Mouse (Mus musculus) CD8-positive naive resting alpha-beta T cell, adult 2 months (primary cell): ENCODE results near the gene Rtn4rl1.

ENCODE experiments used
- DNase-seq, 2 experiments: peaks; one replicate each; pipeline ENCODE4 v3.0.0; 2022; ENCODE audit warnings: low read depth in 2 of 2, low spot score in 2 of 2

The Rtn4rl1 gene

DNA sequence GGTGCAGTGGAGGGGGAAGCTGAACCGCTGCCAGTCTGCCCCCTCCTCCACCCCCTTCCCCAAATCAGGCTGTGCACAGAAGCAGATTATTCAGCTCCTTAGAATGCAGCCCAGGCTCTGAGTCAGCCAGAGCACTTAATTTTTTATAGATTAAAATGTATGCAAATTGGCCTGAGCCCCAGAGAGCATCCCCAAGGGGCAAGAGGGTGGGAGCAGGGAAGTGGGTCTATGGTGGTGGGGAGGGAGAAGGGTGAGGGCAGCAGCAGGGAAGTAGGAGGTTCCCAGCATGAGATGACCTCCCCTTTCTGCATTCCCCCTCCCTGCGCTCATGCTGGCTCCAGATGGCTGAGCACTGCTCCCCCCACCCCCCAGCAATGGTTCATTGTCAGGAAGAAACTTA lies 8.6 kb upstream of the Rtn4rl1 start:
- no peak for DNase-seq

DNA sequence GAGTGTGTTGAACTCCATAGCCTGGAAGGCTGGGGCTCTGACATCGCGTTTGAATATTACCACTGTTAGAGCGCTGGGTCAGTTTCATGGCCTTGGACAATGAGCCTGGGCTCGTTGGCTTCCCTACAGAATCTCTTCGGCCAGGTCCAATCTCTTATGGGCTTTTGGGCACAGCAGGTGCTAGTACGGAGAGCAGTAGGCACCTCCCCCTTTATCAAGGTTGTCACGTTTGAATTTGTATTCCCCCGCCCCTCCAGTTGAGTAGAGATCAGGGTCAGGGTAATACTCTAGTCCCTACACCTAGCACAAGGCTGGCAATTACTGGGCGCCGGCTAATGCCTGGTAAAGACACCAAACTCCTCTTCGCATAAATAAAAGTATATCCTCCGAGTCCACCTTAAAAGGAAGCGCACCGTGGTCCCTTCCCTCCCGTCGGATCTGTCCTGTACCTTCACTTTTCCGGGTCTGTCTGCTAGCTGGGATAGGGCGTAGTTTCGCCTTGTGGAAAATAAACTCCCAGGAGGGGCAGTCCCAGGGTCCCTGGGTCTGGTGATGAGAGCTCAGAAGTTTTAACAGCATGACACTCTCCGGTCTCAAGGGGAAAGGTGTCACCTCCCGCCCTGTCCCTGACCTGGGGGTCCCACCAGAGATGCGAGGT lies 3.7 kb upstream of the Rtn4rl1 start:
- no peak for DNase-seq

DNA sequence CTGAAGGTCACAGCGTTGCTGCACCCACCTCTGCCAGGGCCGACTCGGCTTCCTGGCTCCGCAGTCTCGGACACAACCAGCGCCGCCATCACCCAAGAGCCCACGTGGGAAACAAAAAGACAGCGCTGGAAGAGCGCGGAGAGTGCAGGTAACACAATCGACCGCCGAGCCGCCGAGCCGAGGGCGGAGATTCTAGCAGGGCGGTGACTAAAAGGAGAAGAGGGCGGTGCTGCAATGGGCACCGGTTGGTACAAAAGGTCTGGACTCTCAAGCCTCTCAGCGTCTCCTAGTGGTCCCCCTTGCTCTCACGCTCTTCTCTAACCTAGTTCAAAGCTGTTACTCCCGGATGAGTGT lies 3.2 kb upstream of the Rtn4rl1 start:
- DNase-seq = peak; percentile 65 to 71

GRCm38 (mm10) chr11:75190905-75191441 lies 2.6 kb upstream of the Rtn4rl1 start, which contains the start of gene Dph1:
Dph1 (minus strand) TSS chr11:75191241.
- DNase-seq = no peak

DNA sequence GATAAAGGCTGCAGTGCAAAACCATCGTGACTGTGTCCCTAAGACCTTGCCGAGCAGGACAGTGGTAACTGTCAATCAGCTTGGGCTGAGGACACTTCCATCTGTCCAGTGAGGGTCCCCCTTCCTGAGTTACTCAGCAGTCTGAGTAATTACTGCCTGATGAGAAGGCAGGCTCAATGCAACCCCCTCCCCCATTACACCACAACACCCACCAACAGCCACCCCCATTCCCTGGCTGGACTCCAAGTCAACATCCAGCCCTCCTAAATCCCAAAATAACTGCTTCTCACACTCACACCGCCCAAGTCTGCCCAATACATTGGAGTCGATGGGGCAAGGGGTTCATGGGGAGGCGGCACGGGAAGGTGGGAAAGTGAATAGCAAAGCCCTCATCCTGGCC lies 1.7 kb upstream of the Rtn4rl1 start:
- no peak for DNase-seq

DNA sequence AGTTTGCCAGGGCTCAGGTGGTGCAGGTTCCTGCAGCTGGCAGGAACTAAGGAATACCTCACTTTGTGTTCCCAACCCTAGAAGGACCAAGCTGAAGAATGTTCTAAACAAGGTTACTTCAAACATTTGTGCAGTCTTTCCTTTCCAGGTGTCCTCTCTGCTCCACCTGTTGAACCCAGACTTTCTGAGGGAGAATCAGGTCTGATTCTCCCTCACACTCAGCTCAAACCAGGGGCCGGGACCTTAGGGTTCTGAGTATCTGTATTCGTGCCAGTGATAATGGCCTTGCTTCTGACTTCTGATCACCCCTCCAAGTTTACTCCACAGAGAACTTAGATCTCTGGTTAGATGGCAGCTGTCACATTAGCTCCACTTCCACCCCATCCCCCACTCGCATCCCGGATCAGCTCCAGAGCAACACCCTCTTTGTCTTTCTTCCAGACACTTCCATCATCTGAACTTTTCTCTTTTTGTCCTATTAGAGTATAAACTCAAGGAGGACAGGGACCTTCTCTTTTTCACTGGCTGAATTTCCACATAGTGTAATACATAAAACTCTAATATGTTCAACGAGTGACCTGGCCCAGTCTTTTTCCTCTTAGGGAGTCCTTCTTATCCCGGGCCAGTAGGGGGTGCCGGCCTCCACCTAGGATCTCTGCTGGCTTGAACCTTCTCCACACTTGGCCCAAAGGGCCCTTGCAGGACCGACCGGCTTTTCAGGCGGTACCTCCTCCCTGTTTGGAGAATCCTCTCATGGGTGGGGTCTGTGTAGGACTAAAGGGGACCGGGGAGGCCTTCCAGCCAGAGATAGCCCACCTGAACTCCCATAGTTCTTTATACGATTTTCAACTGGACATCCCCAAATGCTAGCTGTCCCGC lies 1.0 kb upstream of the Rtn4rl1 start:
- DNase-seq = peak; percentile 54 to 73

- no peak for DNase-seq
Measured at GRCm38 (mm10) chr11:75194121-75194849, 702 bp downstream of the Rtn4rl1 start.

- no peak for DNase-seq
Measured at GRCm38 (mm10) chr11:75194850-75195461, 1.4 kb downstream of the Rtn4rl1 start.

- DNase-seq = no peak
Measured at GRCm38 (mm10) chr11:75196131-75196530, 2.5 kb downstream of the Rtn4rl1 start.

DNA sequence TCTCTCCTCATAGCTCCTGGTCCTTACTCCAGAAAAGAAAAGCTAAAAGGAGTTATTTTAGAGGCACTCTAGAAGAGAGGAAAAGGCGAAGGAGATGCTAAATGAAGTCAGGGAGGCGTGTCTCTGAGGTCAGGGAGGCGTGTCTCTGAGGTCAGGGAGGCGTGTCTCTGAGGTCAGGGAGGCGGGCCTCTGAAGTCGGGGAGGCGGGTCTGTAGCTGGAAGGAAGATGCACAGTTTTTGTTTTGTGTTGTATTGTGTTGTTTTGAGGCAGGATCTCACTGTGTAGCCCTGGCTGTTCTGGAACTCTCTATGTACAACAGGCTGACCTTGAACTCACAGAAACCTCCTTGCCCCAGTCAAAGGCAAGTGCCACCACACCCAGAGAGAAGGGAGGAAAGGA lies 4.4 kb downstream of the Rtn4rl1 start:
- DNase-seq = no peak

DNA sequence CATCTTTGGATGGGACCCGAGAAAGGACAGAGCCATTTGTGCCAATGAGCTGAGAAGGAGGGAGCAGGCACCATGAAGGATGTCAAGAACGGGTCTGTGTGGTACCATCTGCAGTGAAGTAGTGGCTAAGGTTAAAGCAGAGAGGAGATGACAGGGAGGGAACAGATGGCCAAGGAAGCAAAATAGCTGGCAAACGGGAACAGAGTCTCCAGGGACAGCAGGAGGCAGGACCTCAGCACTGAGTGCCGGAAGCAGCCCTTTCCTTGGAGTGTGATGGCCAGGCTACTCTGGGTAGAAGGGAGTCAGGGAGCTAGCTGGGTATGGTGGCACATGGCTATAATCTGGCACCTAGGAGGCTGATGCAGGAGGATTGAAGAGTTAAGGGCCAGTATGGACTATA lies 5.2 kb downstream of the Rtn4rl1 start:
- no peak for DNase-seq

DNA sequence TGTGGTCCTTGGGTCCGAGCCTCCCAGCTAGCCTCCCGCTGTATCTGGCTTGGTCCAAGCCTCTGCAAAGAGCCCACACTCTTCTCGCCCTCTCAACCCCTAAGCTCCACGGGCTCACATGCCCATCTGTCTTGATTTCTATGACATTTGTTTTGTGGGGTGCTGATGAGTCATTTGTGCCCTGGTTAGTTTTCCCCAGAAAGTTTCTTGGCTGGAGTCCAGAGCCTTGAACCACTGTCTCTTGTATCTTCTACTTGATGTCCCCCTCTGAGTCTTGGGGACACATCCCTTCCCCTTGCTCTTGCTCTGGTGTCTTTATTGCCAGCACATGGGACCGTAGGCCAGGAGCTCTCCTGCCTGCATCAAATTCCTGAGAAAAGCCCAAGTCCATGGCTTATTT lies 6.4 kb downstream of the Rtn4rl1 start:
- DNase-seq = no peak

GRCm38 (mm10) chr11:75200935-75201334 lies 7.4 kb downstream of the Rtn4rl1 start:
- DNase-seq = no peak

DNA sequence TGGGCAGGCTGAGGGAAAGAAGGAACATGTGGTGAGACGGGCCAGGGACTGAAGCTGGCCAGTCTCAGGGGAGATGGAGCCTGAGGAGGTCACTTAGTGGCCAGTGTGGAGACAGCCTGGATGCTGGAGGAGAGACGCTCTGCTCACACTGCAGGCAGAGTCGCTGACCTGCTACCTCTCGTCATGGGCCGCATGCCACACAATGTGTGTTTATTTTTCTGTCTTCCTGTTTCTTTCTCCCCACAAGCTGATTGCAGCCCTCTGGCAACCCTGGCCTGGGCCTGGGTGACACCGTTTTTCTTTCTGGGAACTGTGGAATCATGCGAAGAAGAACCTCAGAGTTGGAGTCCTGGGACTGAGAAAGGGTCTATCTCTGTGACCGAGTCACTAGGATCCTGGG lies 8.1 kb downstream of the Rtn4rl1 start:
- no peak for DNase-seq

GRCm38 (mm10) chr11:75203926-75204325 lies 10.3 kb downstream of the Rtn4rl1 start:
- DNase-seq = no peak

DNA sequence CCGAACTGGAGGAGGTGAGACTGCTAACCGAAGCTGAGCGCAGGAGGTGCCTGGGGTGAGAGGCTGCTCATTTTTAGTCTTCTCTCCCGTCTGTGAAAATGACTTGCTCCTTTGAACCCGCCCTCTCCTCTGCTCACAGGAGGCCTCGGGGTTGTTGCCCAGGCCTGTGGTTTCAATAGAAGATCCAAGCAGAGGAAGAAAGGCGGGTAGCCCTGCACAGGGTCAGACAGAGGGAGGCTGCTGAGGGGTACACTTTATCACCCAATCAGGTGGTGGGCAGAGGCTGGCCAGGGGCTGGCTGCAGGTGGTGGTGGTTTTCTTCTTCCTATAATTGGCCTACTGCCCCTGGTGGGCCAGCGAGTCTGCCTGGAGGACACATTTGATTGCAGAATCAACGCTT lies 10.9 kb downstream of the Rtn4rl1 start:
- no peak for DNase-seq

DNA sequence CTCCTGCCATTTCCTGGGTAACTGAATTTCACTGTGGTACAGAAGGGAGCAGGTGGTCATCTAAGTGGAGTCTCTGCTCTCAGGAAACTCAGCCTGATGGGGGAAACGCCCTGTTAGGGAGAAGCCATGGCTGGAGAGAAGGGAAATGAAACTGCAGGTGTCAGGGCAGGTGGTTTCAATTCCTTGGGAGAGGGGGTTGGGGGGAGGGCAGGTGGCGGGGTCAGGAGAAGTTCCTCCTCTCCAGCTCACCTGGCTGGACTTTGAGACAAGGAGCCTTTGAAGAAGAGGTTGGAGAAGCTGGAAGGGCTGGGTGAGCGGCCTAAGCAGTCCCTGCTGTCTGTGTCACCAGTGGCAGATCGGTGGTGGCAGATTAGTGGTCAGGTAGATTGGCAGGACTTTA lies 12.8 kb downstream of the Rtn4rl1 start:
- no peak for DNase-seq

GRCm38 (mm10) chr11:75209363-75209762 lies 15.8 kb downstream of the Rtn4rl1 start:
- no peak for DNase-seq

DNA sequence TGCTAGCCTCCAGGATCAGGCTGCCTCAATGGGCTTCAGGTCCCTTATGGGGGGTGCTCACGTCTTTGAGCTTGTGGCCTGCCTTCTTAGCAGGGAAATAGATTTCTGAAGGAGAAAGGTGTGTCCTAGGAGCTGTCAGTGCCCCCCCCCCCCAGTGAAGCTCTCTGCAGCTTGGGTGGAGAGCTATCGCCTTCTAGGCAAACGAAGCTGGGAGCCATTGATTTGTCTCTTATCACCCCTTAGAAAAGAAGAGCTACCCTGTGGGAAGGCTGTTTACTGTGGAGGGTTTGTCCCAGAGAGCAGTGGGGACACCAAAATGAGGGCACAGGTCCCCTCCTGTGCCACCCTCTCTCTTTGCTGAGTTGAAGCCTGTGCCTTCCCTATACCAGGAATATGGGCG lies 16.5 kb downstream of the Rtn4rl1 start:
- DNase-seq = no peak

DNA sequence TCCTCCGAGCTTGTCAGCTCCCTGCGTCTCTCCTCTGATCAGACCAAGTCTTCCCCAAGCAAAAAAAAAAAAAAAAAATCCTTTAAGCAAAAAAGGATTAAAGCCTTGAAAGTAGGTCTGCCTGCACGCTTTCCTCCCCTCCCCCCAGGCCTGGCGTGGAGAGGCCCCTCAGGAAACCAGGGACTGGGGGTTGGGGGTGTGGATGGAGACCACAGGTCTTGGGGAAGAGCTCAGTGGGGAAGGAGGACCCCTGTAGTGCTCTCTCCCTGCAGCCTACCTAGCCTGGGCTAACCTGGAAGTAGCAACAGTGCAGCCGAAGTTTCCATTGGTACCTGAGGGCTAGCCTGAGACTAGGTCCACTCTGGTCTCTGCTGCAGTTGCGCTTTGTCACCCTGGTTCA lies 17.2 kb downstream of the Rtn4rl1 start:
- DNase-seq = no peak

- DNase-seq = no peak
Measured at GRCm38 (mm10) chr11:75212031-75212667, 18.6 kb downstream of the Rtn4rl1 start.
